Mouse (Mus musculus) erythroblast, embryonic 14.5 days (primary cell): ENCODE data around the gene Ctdnep1.
A peak's percentile ranks its signal among the peaks of the same experiment; 100 is the strongest.

ENCODE experiments used
- GATA1 ChIP-seq: IDR thresholded peaks from 2 replicates; pipeline ENCODE4 v1.6.1; 2012; ENCODE audit warnings: low read length, inconsistent platforms, mixed read lengths
- TAL1 ChIP-seq: IDR thresholded peaks from 3 replicates; pipeline ENCODE4 v1.6.1; 2012; ENCODE audit warnings: low read length, inconsistent platforms, mixed read lengths

DNA sequence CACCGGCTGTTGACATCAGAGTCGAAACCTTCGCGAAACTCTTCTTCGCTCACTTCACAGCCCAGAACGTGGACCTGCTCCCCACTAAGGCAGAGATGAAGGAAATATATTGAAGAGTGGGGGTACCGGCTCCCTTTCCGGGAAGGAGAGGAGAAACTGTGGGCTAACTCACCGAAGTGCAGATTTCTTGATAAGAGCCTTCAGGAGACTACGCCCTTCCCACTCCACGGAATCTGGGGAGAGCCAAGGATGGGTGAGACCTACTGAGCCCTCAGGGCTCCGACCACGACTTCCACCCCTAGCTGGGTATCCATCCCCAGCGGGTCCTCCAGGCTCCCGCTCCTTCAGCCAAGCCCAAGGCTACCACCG is 1.1 kb upstream of the Ctdnep1 start:
- TF ChIP-seq GATA1 (peak; percentile 81), TAL1 (no peak)
